Mouse (Mus musculus) frontal cortex, postnatal 10 days (tissue): ENCODE measurements around the gene Ptprs.

Experiments used
- DNase-seq, 2 experiments: peaks; one replicate each; pipeline ENCODE4 v3.0.0; 2022; ENCODE audit warnings: low spot score in 2 of 2, mixed read lengths in 1 of 2

The Ptprs gene

DNA sequence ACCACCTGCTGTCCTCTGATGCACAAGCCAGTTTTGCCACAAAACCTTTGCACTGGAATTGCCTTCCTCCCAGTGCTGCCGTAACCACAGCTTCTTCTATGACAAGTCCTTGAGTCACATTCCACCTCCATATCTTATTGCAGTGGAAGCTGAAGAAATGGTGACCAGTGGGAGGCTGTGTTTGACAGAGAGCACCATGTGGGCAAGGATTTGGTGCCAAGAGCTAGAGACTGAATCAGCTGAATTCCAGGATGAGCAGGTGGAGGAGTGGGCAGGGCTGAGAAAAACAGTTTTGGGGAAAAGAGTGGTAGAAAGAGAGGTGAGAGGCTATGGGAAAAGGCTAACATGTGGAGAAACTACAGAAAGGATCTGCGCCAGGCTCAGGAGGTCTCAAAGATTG lies 17.6 kb upstream of the Ptprs start:
- no peak for DNase-seq

- DNase-seq, result no peak
Observed at GRCm38 (mm10) chr17:56490438-56491152, 14.3 kb upstream of the Ptprs start.

DNA sequence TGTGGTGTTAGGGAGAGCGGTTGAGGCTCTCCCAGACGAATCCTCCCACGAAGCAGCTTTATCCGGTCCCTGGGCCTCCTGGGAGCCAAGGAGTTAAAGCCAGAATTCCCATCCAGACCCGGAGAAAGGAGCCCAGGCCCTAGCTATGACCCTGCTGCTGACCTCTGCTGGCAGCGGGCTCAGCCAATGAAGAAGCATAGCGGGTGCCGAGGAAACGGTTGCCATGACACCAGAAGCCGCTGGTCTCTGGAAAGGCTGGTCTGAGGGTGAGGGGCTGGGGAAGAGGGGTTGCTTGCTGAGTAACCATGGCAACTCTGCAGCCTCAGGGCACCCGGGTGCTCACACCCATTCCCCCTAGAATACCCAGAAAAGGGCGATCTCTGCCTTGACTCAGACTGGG lies 11.7 kb upstream of the Ptprs start:
- DNase-seq, result no peak

GRCm38 (mm10) chr17:56487441-56487888 lies 11.2 kb upstream of the Ptprs start:
- DNase-seq, result no peak

- DNase-seq, result no peak
Observed at GRCm38 (mm10) chr17:56485926-56486325, 9.6 kb upstream of the Ptprs start.

GRCm38 (mm10) chr17:56485118-56485517 lies 8.8 kb upstream of the Ptprs start:
- DNase-seq, result no peak

- no peak for DNase-seq
Observed at GRCm38 (mm10) chr17:56482671-56483070, 6.4 kb upstream of the Ptprs start.

DNA sequence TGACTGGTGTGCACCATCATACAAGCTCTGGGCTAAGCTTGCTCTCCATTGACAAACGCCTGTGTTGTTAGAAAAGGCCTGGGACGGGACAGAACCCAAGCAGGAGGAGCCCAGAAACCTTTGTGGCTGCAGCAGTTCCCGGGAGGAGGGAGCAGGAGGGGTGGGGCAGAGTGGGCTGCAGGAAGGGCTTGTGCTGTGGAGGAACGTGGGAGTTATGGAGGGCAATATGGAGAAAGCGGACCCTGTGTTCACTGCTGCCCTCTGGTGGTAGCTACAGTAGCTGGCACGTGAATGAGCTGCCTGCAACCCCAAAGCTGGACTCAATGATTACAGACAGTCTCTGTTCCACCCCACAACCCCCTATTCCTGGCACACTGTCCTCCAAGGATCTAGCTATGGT lies 3.1 kb upstream of the Ptprs start:
- DNase-seq, result no peak

- DNase-seq, result no peak
Observed at GRCm38 (mm10) chr17:56478191-56478611, 1.9 kb upstream of the Ptprs start.

- DNase-seq, result no peak
Observed at GRCm38 (mm10) chr17:56477191-56477818, 1.0 kb upstream of the Ptprs start.

DNA sequence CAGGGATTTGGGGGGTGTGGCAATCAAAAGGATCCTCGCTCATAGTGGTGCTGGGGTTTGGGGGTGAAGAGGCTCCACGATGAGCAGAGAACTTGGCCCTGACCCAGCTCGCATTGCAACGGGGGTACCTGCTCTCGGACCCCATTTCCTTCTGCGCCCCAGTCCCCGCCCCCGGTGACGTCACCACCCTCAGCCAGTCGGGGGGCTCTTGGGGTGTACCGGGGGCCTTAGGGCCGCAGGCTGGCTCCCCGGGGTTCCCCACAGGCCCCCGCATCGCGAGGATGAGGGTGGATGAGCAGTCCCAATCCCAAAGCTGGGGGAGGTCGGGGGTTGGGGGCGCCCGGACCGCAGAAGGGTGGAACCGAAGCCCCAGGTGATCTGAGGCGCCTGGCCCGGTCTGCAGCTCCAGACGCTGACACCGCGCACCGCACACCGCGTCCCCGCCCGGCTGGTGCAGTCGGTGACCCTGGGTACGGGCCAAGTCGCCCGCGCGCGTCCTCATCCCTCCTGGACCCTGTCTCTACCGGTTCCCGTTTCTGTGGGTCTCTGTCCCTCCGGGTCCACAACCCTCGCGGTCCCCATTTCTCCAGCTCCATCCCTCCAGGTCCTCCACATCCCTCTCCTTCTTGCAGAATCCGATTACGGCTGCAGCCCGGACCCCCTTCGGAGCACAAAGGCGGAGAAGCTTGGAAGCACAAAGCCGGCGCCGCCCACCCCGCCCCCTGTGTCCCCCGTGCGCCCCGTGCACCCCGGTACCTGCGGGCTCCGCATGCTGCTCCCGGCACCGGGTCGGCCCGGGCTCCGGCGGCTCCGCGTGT lies 490 bp downstream of the Ptprs start:
- DNase-seq, result peak in 1 of 2 experiments; percentile 74

- DNase-seq, result peak; percentile 65 to 79
Observed at GRCm38 (mm10) chr17:56474831-56475581, 1.3 kb downstream of the Ptprs start.

- DNase-seq, result no peak
Observed at GRCm38 (mm10) chr17:56474311-56474830, 1.9 kb downstream of the Ptprs start.

GRCm38 (mm10) chr17:56473611-56473905 lies 2.7 kb downstream of the Ptprs start:
- DNase-seq, result no peak

DNA sequence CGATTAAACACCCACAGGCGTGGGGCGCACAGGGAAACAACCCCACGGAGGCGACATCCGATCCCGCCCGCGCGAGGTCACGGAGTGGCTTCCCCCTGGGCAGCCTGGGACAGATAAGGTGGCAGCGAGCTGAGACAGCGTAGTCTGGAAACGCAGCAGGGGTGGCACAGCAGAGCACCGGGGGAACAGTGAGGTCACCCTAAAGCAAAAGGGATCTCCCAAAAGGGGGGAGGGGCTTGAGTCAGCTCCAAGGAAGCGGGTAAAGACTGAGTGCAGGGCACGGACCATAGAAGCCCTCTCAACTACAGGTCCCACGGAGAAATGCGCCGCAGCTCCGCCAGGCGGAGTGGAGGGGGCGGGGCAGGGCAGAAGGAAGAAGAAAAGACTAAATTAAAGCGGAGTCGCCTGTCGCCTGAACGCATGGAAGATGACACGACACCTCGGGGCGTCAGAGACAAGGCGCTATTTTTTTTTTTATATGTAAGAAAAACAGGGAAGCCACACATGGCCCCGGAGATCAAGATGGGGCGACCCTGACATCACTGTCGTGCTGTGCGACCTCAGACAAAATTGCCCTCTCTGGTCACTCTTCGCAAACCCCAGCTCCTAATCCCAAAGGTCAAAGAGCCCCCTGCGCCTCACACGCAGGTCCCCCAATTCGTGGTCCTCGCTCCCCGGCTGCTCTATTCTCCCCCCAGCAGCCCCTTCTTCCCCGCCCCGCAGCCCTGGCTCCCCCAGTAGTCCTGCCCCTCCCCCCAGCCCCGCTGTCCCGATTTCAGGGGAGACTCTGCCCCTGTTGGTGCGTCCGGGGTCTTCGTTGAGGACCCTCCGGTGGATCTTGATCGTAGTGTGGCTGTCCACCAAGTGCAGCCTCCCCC lies 3.3 kb downstream of the Ptprs start:
- peak; percentile 75 to 79 for DNase-seq

DNA sequence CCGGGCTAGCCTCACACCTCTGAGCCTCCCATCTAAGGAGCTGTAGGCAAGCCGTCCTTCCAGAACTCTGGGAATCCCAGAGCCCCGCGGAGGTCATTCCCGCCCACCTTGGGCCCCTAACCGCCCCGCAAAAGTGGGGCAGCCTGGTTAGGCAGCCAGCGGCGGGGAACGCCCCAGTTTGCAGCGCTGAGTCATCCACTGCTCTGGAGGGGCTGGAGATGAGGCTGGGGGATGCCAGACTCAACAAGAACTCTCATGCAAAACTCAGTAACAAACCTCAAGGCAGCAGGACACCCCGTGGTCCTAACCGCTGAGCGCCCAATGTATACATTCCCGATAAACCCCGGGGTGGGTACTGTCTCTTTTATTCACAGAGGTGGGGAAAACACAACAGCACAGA lies 4.2 kb downstream of the Ptprs start:
- no peak for DNase-seq

- DNase-seq, result no peak
Observed at GRCm38 (mm10) chr17:56471136-56471535, 5.1 kb downstream of the Ptprs start.

GRCm38 (mm10) chr17:56470571-56470970 lies 5.7 kb downstream of the Ptprs start:
- DNase-seq, result no peak

- DNase-seq, result no peak
Observed at GRCm38 (mm10) chr17:56470001-56470436, 6.3 kb downstream of the Ptprs start.

DNA sequence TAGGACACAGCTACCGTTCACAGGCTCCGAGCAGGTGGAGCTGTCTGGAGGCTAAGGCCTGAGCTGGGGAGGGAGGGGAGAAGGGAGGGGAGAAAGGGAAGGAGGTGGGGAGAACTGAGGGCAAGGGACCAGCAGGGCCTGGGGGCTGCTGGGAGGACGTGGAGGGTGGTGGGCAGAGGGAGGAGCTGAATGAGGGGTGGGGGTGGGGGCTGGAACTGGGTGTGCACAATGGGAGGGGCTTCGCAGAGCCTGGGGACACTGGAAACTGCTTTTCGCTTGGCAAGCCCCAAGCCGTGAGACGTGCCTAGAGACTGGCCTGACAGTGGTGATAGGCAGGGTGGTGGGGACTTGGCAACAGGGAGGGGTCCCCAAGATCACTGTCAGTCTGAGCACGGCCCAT lies 7.0 kb downstream of the Ptprs start:
- no peak for DNase-seq

DNA sequence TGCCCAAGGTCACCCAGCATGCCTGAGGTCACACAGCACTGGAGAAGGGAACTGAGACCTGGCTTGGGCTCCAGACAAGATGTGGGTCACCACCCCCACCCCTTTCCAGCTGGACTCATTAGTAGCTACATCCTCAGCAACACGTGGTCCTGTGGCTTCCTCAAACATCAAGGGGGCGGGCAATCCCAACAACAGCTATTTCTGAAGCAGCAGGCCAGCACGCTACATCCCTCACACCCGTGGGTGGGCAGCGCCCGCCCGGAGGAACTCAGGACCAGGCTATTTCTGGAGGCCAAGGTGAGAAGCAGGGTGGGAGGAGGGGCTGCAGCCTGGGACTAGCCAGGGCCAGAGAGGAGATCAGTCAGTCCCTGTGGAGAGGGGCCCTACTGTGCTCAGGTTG lies 7.4 kb downstream of the Ptprs start:
- DNase-seq, result no peak
